Mouse (Mus musculus) testis, adult 2 months (tissue): ENCODE data around the gene Gm10322.

ENCODE experiments used
- CTCF ChIP-seq: fragments of 200-500 bp; IDR thresholded peaks from 2 replicates; pipeline ENCODE4 v1.5.1; 2012; ENCODE audit warnings: low read depth, mild to moderate bottlenecking, inconsistent platforms, low read length, moderate library complexity; ENCODE audit not compliant: control insufficient read depth, insufficient read depth, insufficient replicate concordance
- POLR2A ChIP-seq: fragments of 200-500 bp; IDR thresholded peaks from 2 replicates; pipeline ENCODE4 v1.6.1; 2012; ENCODE audit warnings: low read depth, mild to moderate bottlenecking, inconsistent platforms, low read length, moderate library complexity; ENCODE audit not compliant: control insufficient read depth

DNA sequence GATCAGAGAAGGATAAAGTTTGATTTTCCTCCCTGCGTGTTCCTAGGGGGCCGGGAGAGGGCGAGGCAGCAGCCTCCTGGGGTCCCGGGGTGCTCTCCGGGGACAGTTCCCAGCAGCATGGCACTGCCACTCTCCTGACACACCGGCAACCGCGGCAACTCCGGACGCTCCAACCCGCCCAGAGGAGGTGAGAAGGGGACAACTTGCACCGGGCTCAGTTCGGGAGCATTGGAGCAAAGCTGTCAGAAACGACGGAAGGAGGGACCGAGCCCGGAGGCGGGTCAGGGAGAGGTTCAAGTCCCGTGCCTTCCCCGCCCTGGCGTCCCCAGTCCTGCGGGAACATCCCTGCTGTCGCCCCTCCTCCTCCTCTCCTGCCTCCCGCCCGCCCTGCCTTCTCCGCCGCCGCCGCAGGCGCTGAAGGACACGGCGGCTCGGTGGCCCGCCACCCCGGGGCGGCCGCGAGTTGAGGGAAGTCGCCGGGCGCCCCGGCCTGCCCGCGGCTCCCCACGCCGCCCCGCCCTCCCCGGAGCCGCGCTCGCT is at the start of gene Gm10322:
- TF ChIP-seq CTCF (no peak), POLR2A (no peak)
